Comparison of ENCODE assay signal across 10 mouse cellular contexts in the genomic region with DNA sequence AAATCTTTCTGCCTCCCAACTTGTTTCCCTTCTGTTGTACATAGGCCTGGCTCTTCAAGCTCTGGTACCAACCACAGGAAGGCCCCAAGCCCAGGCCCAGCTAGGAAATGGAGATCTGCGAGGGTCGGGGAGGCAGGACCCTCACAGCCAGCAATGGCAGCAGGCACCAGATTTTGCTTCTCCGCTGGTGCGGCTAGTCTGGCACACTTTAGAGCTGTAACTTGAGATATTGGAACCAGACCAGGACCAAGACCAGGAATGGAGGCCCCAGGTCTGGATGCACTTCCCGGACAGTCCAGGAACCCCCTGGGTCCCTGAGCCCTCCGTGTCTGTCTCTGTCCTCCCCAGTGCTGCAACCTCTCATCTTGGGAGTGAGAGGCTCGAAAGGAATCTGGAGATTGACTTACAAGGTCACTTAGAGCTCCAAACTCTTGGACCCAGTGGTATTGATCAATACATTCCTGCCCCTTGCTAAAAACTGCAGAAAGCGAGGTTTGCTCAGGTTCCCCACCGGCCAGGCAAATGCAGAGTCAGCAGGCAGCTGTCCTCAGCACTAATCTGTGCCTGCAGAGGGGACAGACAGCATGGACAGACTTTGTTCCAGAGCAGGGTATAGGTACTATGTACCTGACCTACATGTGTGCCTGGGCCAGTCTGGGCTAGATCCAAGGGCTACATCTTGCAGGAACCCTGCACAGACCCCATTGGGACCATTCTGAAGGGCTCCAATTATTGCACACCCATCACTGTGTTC. TPM values are rescaled to one million over a fixed set of nuclear protein-coding genes. Genes with fewer than 3 reads are reported as not detected.
DNase-seq lines count a peak whose midpoint lies in the region; ATAC-seq and TF ChIP-seq lines count a peak whose summit lies in the region.
"Had no signal": no experiment of that assay in that cellular context is flagged by ENCODE, and none has a peak within 500 bp of the region (broad histone marks: within the 10 kb centered on the region; RNA-seq: fewer than 3 reads in every experiment).

No protein-coding gene starts in this region.

- peak; percentile 26 for DNase-seq in adrenal gland, postnatal 10 days
- DNase-seq in adrenal gland, postnatal 25 days: no peak
- peak; percentile 12 for DNase-seq in hindbrain, embryonic 11.5 days (ENCODE audit: low spot score)
- no peak for DNase-seq in liver, embryonic 14.5 days (ENCODE audit: low read depth in 3 of 3, low spot score in 3 of 3)
- DNase-seq in layer of hippocampus, adult 18-20 months (ENCODE audit: low spot score in 2 of 2): no peak
- no peak for DNase-seq in frontal cortex, postnatal 14 days (ENCODE audit: low spot score in 2 of 2)
- DNase-seq: cerebellum, adult 9-10 months had no signal

- no peak for ATAC-seq in hindbrain, embryonic 11.5 days (ENCODE audit: low FRiP score)
- no peak for ATAC-seq in hindbrain, embryonic 13.5 days (ENCODE audit: low FRiP score)
- ATAC-seq in liver, embryonic 14.5 days (ENCODE audit: insufficient read depth): no peak

- TF ChIP-seq EP300 in liver, embryonic 14.5 days (IDR thresholded peaks at IDR 0.05; ENCODE audit: low read depth): no peak

- peaks cover 9% of the 10 kb centered on the region; the same call in 1 of the 2 replicates for H3K27me3 ChIP-seq in hindbrain, embryonic 11.5 days (ENCODE audit: control insufficient read depth, insufficient read depth, low read length)
- H3K27me3 ChIP-seq in hindbrain, embryonic 13.5 days: peaks cover 50% of the 10 kb centered on the region
- H3K27me3 ChIP-seq in liver, embryonic 14.5 days (ENCODE audit: control insufficient read depth, insufficient read depth, low read length): no peaks in the 10 kb centered on the region

- H3K4me2 ChIP-seq in hindbrain, embryonic 11.5 days (replicated peaks; ENCODE audit: low read depth, low read length): no peak overlapping the region
- H3K4me2 ChIP-seq in hindbrain, embryonic 13.5 days: no peak overlapping the region
- peak overlapping the region; percentile 82 for H3K4me2 ChIP-seq in liver, embryonic 14.5 days (ENCODE audit: low read depth)

- no peak overlapping the region for H3K27ac ChIP-seq in hindbrain, embryonic 11.5 days (ENCODE audit: low read depth, low read length)
- no peak overlapping the region for H3K27ac ChIP-seq in hindbrain, embryonic 13.5 days
- peak overlapping the region; percentile 98; the same call in 1 of the 2 replicates for H3K27ac ChIP-seq in bone marrow, adult 2 months (ENCODE audit: control insufficient read depth, insufficient read depth, low read depth, low read length, poor library complexity)
- no peak overlapping the region for H3K27ac ChIP-seq in liver, embryonic 14.5 days
- H3K27ac ChIP-seq: neural tube, embryonic 13.5 days had no signal

- H3K4me3 ChIP-seq in hindbrain, embryonic 11.5 days (ENCODE audit: low read depth, low read length): no peak overlapping the region
- H3K4me3 ChIP-seq in hindbrain, embryonic 13.5 days: no peak overlapping the region
- no peak overlapping the region for H3K4me3 ChIP-seq in bone marrow, adult 2 months (replicated peaks; ENCODE audit: control insufficient read depth, low read depth, low read length)
- H3K4me3 ChIP-seq in liver, embryonic 14.5 days (ENCODE audit: insufficient read depth in 1 of 2, low read depth in 2 of 2, low read length in 2 of 2): no peak overlapping the region; a peak in 1 of 4 replicates

- no peaks in the 10 kb centered on the region for H3K4me1 ChIP-seq in hindbrain, embryonic 11.5 days (replicated peaks; ENCODE audit: control insufficient read depth, insufficient read depth, low read length)
- H3K4me1 ChIP-seq in hindbrain, embryonic 13.5 days (replicated peaks): peaks cover 40% of the 10 kb centered on the region
- H3K4me1 ChIP-seq in bone marrow, adult 2 months (ENCODE audit: control insufficient read depth, insufficient read depth, low read length): peaks cover 4% of the 10 kb centered on the region
- peaks cover 7 to 17% of the 10 kb centered on the region in 2 experiments; a peak in 3 of 4 replicates for H3K4me1 ChIP-seq in liver, embryonic 14.5 days (replicated peaks; ENCODE audit: control insufficient read depth in 2 of 2, insufficient read depth in 2 of 2, low read length in 1 of 2)

- H3K9ac ChIP-seq in hindbrain, embryonic 11.5 days (ENCODE audit: low read depth, low read length): no peak overlapping the region
- H3K9ac ChIP-seq in hindbrain, embryonic 13.5 days: no peak overlapping the region
- no peak overlapping the region for H3K9ac ChIP-seq in liver, embryonic 14.5 days (replicated peaks)

- 52% methylated on average over 9 of the region's 9 CpGs for WGBS in hindbrain, embryonic 11.5 days
- 63% methylated on average over 9 of the region's 9 CpGs for WGBS in hindbrain, embryonic 13.5 days
- WGBS in bone marrow, adult 2 months: 89% methylated on average over 9 of the region's 9 CpGs
- 69% methylated on average over 9 of the region's 9 CpGs for WGBS in liver, embryonic 14.5 days (ENCODE audit: insufficient replicate concordance)

- 0 out of 2 replicates have a peak, but pooled peaks have one; percentile 3 for TF ChIP-seq POLR2A in bone marrow, adult 2 months (IDR thresholded peaks at IDR 0.05; ENCODE audit: borderline replicate concordance, control insufficient read depth, low read depth, low read length)

- no peaks in the 10 kb centered on the region for H3K36me3 ChIP-seq in hindbrain, embryonic 11.5 days (ENCODE audit: control insufficient read depth, insufficient read depth, low read length)
- H3K36me3 ChIP-seq in hindbrain, embryonic 13.5 days: no peaks in the 10 kb centered on the region
- no peaks in the 10 kb centered on the region for H3K36me3 ChIP-seq in liver, embryonic 14.5 days (replicated peaks; ENCODE audit: control insufficient read depth, insufficient read depth, low read depth)
- H3K36me3 ChIP-seq: neural tube, embryonic 13.5 days had no signal

- no peaks in the 10 kb centered on the region for H3K9me3 ChIP-seq in hindbrain, embryonic 11.5 days (ENCODE audit: control insufficient read depth, low read length)
- no peaks in the 10 kb centered on the region for H3K9me3 ChIP-seq in hindbrain, embryonic 13.5 days
- no peaks in the 10 kb centered on the region for H3K9me3 ChIP-seq in liver, embryonic 14.5 days (ENCODE audit: control insufficient read depth, low read length)
- H3K9me3 ChIP-seq: neural tube, embryonic 13.5 days had no signal

- no peak for TF ChIP-seq CTCF in bone marrow, adult 2 months (IDR thresholded peaks at IDR 0.05; ENCODE audit: control insufficient read depth, insufficient read depth, low read length)
- TF ChIP-seq CTCF in liver, embryonic 14.5 days (IDR thresholded peaks at IDR 0.05; ENCODE audit: low read depth): no peak

RNA-seq across cellular contexts. Expression of gene Card19, which starts 1.1 kb away (rescaled TPM):
- 10 to 100 TPM; 52.5 to 58.9 TPM for total RNA-seq in adrenal gland, postnatal 10 days (2021)
- 52.0 and 60.3 TPM in 2 replicates for total RNA-seq in adrenal gland, postnatal 25 days (2021)
- 20.3 and 27.4 TPM in 2 replicates for polyA plus RNA-seq in hindbrain, embryonic 11.5 days (2014; fragmentation: Nextera tagmentation; extraction: Ambion mirVana)
- polyA plus RNA-seq in hindbrain, embryonic 13.5 days (2015; fragmentation: Nextera tagmentation; extraction: Ambion mirVana): 27.2 and 31.3 TPM in 2 replicates
- 27.5 and 41.1 TPM in 2 replicates for polyA plus RNA-seq in bone marrow, adult 2 months (2011; ENCODE audit: insufficient read depth, insufficient read length, low replicate concordance, missing spikeins)
- polyA plus RNA-seq in liver, embryonic 14.5 days (2012; rRNA removed): 9.8 and 12.6 TPM in 2 replicates
- 14.3 and 16.2 TPM in 2 replicates for polyA plus RNA-seq in liver, embryonic 14.5 days (2014; fragmentation: Nextera tagmentation; extraction: Ambion mirVana)
- 10 to 100 TPM; 11.8 to 13.0 TPM for total RNA-seq in layer of hippocampus, adult 18-20 months (2021)

RNA-seq across cellular contexts. Expression of gene Ninj1, which starts 29.7 kb away (rescaled TPM):
- 10 to 100 TPM; 77.3 to 79.6 TPM for total RNA-seq in adrenal gland, postnatal 10 days (2021)
- total RNA-seq in adrenal gland, postnatal 25 days (2021): 47.6 and 55.2 TPM in 2 replicates
- 20.6 and 21.5 TPM in 2 replicates for polyA plus RNA-seq in hindbrain, embryonic 11.5 days (2014; fragmentation: Nextera tagmentation; extraction: Ambion mirVana)
- polyA plus RNA-seq in hindbrain, embryonic 13.5 days (2015; fragmentation: Nextera tagmentation; extraction: Ambion mirVana): 19.3 and 19.9 TPM in 2 replicates
- polyA plus RNA-seq in bone marrow, adult 2 months (2011; ENCODE audit: insufficient read depth, insufficient read length, low replicate concordance, missing spikeins): 21.4 and 36.6 TPM in 2 replicates
- polyA plus RNA-seq in liver, embryonic 14.5 days (2012; rRNA removed): 29.0 and 43.5 TPM in 2 replicates
- 43.7 and 45.6 TPM in 2 replicates for polyA plus RNA-seq in liver, embryonic 14.5 days (2014; fragmentation: Nextera tagmentation; extraction: Ambion mirVana)
- 10 to 100 TPM; 19.5 to 19.9 TPM for total RNA-seq in layer of hippocampus, adult 18-20 months (2021)

RNA-seq across cellular contexts. Expression of gene Susd3, which starts 31.5 kb away (rescaled TPM):
- total RNA-seq in adrenal gland, postnatal 10 days (2021): 1 to 10 TPM; 1.8 to 1.9 TPM
- 0.43 and 0.95 TPM in 2 replicates for total RNA-seq in adrenal gland, postnatal 25 days (2021)
- polyA plus RNA-seq in hindbrain, embryonic 11.5 days (2014; fragmentation: Nextera tagmentation; extraction: Ambion mirVana): 0.63 and 0.73 TPM in 2 replicates
- polyA plus RNA-seq in hindbrain, embryonic 13.5 days (2015; fragmentation: Nextera tagmentation; extraction: Ambion mirVana): 0.92 and 1.3 TPM in 2 replicates
- 3.0 and 10.2 TPM in 2 replicates for polyA plus RNA-seq in bone marrow, adult 2 months (2011; ENCODE audit: insufficient read depth, insufficient read length, low replicate concordance, missing spikeins)
- polyA plus RNA-seq in liver, embryonic 14.5 days (2012; rRNA removed): 1.1 and 1.3 TPM in 2 replicates
- 1.2 and 1.4 TPM in 2 replicates for polyA plus RNA-seq in liver, embryonic 14.5 days (2014; fragmentation: Nextera tagmentation; extraction: Ambion mirVana)
- 1 to 10 TPM; 1.9 to 2.2 TPM for total RNA-seq in layer of hippocampus, adult 18-20 months (2021)

Comparison
In these comparisons a context has a peak if more than half of its experiments do, and no peak if none do; other contexts are left out.
1. DNase-seq: peak in adrenal gland, postnatal 10 days (single experiment) and hindbrain, embryonic 11.5 days (single experiment); none in adrenal gland, postnatal 25 days (single experiment), liver, embryonic 14.5 days (0 of 3), layer of hippocampus, adult 18-20 months (0 of 2) and frontal cortex, postnatal 14 days (0 of 2).